Mouse (Mus musculus) urinary bladder, postnatal 14 days (tissue): ENCODE data around the gene Tmem201.

Source experiments
- DNase-seq: peaks from one replicate; pipeline ENCODE4 v3.0.0; 2021; ENCODE audit warnings: low spot score

Tmem201 gene

DNA sequence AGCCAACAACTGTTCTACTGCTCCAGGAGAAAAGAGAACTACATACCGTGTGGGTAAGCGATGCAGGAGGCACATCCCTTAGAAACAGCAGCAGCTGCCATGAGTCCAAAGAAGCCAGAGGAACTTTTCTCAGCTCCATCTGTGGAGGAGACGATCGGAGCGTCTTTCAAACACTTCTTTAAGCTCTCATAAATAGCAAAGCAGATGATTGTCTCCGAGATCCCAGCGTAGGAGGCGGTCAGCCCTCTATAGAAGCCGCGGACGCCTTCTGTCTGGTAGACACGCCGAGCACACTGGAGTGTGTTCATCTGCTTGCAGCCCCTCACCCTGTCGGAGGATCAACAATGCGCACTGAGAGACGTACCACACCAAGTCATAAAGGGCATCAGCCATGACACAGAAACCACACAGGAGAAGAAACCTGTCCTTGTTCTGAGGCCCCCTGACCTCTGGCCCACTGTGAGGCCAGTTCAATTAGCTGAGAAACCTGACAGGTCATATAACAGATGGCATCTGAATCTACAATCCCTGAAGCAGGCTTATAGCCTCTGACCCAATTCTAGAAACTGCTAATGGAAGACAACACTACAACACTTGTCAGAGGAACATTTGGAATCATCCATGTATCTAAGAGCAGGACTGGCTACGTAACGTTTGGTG lies 11.3 kb upstream of the Tmem201 start:
- DNase-seq: no peak

DNA sequence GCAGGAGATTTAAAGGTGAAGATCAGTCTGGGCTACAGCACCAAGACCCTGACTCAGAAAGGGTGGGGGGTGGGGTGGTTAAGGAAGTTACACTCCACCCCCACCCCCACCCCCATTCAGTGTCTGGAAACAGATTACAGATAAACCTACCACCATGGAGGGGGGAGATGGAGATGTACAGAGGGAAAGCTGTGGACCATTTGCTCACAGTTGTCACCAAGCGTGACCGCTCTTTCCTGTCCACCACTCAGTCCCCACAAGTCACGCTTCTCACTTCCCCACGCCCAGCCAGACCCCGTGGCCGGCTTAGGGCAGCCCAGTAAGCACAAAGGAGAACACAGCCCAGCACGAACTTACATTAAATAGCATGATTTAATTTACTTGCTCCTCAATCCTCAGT lies 6.3 kb upstream of the Tmem201 start:
- no peak for DNase-seq

DNA sequence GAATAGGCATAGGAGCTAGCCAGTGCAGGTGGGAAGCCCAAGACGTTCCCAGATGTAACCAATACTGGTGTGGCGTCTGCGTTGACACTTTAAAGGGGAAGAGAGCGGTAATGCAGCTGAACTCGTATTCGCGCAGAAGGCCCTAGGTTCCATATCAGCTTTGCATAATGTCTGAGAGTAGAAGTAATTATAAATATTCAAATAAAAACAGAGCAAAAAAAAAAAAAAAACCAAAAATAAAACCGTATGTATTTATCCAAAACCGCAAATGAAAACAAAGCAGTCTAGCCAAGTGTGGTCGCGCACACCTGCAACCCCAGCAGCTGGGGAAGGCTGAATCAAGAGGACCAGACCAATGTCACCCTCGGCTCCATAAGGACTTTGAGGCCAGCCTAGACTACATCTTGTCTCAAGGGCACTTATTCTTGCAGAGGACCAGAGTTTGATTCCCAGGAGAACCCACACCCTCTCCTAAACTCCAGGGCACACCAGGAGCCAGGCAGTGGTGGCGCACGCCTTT lies 4.2 kb upstream of the Tmem201 start:
- no peak for DNase-seq

DNA sequence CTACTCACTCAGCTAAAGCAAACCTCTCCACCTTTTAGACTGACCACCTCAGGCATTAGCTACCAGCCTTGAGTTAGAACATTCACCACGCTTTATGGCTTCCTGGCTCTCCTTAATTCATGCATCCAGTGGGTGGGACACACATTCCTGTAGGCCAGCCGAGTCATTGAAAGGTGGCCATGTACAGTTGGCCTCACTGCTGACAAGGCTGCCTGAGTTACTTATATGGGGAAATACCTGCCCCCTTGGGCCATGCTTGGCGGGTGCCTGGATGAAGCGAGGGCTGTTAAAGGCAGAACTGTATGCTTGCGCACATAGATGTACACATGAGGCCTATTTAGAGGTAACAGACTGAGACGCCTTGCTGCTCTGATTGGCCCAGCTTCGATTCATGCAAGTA lies 2.5 kb upstream of the Tmem201 start:
- DNase-seq: no peak

DNA sequence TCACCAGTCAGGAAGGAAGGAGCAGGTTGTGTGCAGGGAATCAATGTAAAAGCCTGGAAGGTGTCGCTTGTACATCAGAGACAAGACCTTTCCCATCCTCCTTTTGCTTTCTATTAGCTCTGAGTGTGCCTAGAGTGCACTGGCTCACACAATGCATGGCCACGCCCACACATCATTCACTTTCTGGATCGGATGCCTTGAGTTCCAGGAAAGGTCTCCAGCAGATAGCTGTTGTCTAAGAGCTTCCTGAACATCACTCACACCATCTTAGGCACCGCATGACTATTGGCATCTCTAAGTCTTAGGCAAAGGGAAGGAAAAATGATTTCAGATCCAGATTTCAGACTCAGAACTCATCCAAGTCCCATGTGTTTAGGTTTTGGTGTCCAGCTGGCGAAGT lies 1.6 kb upstream of the Tmem201 start:
- DNase-seq: no peak

DNA sequence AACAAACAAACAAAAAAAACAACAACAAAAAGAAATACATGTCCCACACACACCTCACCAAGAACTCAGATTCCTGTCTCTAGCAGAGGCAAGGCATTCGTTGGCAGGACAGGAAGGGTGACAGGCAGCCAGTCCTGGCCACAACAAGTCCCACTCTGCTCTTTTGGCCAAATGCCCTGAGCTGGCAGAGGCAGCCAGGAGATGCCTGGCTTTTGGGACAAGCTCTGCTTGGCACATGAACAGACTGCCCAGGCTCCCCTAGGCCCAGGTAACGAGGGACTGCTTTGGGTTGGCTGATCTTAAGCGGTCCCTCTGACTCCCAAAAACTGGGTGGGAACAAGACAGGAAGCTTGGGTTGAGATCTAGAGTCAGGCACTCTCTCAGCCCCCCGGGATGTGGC lies 1.3 kb downstream of the Tmem201 start:
- DNase-seq: peak; percentile 71

DNA sequence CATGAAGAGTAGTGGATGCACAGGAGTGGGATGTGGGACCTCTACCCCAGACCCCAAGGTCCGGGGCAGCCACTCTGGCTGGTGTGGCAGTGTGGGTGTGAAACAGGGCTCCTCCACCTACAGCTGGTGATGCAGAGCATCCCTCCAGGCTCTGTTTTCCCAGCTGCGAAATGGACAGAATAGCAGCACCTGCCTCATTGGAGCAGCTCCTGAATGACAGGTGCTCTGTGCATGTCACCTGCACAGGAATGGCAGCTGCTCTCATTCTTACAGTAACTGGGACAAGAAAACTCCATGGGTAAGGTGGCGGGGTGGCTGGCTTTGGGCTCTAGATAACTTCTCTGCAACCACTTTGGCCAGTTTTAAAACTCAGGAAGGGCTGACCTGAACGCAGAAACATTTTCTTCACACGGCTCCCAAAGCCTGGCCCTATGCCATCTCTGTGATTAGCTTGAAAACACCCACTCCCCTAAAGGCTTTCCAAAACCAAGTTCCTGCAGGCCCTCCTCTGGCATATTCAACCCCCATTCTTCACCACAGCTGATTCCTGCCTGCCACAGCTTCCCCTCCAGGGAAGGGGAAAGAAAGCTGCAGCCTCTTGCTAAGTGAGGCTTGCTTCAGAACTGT lies 2.1 kb downstream of the Tmem201 start:
- no peak for DNase-seq

DNA sequence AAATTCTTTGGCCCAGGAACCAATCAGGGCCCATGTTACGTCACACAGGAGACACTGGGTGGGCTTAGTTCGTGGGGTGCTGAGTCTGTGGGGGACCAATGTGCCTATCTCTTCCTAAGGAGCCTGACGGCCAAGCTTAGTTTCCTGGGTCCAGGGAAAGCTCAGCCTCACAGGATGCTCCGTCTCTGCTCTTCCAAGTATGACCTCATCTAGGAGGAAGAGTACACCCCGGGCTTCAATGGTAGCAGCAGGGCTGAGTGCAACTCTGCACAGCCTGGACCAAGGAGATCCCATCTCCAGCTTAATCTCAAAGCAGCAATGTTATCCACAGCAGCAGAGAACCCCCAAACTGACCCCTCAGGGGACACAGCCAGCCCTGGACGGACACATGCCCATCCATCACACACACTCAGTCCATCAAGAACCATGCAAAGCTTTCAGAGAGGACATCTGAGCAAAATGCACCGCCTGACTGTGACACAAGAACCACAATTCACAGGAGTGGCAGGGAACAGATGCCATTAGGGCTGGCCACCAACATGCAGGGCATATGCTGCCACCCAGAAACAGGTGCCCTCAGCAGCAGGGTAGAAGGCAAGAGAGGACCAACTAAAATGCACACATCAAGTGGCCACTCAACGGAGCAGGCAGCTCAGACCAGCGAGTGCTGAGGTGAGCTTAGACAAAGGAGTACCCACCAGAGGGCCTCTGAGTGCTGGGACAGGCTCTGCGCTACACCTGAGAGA lies 2.9 kb downstream of the Tmem201 start:
- no peak for DNase-seq

DNA sequence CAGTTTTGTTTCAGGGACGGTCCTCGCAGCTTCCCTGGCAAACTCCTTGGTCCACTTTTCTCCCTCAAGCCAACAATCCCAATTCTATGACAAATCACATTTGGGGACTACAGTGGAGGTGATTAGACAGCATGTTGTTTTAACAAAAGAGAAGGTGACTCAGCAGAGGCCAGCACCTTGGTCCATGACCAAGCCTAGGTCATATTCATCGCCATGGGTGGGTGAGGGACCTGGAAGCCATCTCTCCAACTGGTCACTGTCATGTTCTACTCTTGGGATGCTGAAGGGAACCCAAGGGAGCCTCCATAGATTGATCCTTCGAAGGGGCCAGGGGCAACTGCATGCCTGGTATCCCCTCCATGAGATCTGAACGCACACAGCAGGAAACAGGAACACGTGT lies 3.6 kb downstream of the Tmem201 start:
- DNase-seq: no peak

DNA sequence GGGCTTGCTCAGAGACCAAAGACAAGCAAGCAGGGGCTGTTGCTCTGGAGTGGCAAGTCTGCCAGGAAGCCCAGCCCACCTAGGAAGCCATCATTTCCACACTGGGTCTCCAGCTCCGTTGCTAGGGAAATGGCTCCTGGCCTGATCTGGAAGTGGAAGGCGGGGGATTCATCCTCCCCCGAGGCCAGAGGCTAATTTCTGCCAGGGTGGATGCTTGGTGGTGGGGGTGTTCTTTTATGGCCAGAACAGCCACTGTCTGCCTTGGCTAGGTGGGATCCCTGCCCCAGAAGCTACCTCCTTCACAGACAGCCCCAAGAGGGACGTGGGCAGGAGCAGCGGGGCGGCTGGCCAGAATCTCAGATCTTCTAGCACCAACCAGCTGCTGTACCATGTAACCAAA lies 4.1 kb downstream of the Tmem201 start:
- DNase-seq: no peak

DNA sequence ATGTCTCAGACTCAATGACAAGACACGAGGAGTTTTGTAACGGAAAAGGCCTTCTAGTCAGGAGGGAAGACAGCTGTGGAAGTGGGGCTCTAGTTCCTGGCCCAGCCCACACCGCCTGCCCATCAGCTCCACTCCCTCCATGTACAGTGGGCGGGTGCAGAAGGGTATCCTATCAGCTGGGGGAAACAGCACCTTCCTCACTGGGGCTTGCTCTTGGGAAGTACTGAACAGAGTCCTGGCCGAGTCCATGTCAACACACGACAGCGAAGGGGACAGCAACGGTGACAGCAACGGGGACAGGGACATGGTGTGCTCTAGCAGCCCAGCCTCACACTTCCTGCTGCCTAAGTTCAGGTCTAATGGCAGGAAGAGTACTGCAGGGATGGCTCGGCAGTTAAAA lies 5.0 kb downstream of the Tmem201 start:
- DNase-seq: no peak

DNA sequence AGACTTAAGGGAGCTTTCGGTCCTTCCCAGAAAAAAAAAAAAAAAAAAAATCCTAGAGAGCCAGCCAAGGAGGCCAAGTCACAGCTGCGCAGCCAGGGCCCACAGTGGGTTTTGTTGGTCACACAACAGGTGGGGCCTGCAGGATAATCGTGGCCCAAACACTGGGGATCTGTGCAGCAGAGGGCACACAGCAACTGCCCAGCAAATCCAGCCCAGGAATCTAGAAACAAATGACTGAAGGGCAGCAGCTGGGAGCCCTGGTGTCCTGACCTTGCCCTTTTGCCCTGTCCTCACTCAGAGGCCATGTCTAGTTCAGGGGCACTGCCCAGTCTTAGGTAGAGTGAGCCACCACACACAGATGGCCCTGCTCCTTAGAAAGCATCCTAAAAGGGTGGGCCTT lies 5.5 kb downstream of the Tmem201 start:
- DNase-seq: no peak

DNA sequence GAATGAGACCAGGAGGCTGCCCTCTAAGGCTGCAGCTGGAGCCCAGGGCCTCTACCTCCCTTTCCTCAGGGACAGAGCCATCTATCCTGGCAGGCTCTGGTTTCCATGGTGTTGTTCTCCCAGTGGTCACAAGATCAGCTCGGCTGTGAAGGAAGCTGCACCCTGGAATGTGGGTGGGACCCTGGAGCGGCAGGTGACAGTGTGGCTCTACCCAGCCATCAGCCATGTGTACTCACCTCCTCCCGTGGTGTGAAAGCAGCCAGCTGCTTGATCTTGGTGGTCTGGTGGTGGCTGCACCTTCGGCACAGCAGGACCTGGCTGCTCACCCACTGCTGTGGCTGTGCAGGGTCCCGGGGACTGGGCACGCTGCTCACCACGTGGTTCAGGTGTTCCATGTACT lies 7.0 kb downstream of the Tmem201 start:
- DNase-seq: no peak

DNA sequence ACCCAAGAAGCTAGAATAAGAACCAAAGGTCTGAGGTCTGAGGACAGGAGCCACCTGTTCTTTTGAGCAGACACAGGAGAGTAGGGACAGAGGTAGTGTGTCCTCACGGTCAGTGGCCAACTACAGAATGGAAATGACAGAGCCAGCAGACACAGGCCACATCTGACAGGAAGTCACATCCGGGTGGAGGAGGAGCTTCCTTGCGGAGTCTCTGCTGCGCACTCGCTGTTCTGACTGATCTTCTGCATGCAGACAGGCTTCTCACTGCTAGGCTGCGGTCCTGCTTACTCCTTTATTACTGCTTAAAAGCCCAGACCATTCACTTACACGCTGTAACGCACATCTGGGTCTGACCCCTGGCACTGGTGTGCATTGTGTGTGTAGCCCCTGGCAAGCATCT lies 9.0 kb downstream of the Tmem201 start:
- DNase-seq: no peak

DNA sequence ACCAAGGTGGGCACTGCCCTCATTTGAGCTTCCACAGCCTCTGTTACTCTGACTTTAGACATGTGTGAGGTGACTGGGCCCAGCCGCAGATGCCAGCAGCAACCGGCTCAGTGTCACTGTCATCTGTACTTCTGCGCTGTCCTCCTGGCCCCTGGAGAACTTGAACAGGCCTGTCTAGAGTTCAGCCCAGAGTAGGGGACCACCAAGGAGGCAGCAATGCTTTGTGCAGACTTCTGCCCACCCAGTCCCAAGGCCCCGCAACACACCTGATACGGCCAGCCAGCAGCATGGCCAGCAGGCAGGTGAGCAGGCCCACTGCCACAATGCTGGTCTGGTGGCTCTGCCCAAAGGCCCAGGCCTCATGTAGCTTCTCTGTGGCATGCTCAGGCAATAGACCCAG lies 10.2 kb downstream of the Tmem201 start:
- DNase-seq: no peak

DNA sequence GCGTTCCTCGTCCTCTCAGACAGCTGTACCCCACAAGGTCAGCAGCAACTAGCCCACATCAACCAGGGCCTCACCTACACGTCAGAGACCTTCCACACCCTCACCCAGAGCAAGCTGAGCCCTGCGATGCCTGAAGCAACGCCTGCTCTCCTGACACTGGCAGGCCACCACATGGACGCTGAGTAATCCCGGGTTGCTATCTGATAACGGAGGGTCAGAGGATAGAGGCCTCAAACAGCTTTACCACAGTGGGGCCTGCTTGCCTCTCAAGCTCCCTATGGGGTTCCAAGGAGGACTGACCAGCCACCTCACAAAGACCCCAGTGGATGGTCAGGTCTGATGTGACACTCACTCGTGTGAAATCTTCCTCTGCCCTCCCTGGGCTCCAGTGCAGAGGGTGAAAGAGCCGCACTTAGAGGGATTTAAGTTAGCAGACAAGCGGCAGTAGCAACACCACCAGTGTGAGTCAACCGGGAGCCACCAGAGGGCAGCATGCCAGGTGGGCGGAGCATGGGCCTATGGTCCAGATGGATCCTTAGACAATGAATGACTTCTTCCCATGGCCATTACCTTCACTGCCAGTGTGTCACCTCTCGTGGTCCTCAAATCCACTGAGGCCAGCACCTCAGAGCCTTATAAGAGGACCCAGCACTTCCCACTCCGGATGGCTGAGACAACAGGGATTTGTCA lies 12.0 kb downstream of the Tmem201 start:
- DNase-seq: peak; percentile 83

DNA sequence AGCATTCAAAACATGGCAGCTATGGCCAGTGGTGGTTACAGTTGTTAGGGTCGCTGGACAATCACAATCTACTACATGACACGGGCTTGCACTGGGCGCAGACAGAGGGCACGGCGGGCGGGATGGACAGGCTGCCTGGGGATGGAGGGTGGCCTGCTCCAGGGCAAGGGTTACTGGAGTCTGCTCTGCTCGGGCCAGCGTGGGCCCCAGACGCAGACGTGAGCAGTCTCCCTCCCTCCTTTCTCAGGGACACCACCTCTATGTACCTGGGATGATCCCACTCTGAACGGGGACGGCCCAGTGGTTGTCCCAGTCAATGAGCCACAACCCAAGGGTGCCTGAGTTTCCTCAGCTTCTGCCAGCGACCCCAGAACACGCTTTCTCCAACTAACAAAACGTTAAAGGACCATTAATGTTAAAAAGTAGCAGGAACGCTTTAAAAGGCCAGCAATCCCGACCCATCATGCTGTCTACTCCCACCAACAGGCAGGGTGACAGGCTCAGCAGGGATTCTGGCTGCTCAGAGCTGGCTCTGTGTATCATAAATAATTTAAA lies 12.9 kb downstream of the Tmem201 start:
- DNase-seq: no peak

DNA sequence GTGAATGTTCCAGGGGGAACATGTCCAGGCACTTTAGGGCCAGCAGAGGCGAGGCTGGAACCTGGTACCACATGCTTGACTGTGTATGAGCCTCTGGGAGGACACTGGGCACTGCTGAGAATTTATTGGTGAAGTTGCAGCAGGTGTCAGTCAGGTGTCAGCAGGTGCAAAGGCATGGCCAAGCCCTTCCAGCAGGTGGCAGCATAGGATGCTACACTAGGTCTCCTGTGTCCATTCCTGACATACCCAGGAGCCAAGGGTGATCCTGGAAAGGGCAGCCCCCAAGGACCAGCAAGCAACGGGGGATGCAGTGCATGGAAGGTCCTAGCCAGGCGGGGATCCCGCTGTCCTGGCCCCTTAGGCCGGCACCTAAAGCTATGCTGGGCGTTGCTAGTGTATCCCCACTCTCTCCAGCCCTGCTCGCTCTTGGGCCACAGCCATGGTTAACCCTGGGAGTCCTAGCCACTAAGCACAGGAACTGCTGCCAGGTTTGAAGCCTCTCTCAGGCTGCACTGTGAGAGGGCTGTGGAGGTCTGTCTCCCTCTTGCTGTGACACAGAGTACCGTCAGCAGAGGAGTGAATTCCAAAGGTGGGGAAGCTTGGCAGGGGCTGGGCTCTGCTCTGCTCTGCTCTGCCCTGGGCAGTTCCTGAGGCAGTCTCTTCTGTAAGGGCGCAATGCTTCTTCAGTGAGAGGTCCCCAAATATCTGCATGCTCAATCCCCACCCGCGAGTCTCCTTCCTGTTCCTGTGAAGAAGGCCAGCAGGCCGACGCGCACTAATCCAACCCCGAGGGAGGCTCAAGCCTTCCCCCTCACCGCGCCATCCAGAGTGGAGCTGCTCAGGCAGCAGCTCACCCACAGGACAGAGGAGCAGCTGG lies 13.8 kb downstream of the Tmem201 start:
- DNase-seq: peak; percentile 68

DNA sequence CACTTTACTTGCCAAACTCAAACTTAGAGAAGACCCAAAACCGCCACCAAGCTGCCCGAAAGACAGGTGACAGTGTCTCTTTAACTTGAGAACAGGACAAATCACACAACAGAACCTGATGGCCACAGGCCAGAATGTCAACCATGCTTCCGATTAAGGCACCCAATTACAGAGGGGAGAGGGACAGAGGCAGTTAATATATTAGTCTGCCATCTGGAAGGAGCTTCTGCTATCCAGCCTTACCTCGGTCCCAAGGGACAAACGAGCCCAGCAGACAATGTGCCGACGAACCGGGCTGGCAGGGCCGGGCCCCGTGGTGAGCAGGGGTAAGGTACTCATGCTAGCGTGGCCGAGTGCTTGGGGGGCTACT lies 14.8 kb downstream of the Tmem201 start:
- no peak for DNase-seq

DNA sequence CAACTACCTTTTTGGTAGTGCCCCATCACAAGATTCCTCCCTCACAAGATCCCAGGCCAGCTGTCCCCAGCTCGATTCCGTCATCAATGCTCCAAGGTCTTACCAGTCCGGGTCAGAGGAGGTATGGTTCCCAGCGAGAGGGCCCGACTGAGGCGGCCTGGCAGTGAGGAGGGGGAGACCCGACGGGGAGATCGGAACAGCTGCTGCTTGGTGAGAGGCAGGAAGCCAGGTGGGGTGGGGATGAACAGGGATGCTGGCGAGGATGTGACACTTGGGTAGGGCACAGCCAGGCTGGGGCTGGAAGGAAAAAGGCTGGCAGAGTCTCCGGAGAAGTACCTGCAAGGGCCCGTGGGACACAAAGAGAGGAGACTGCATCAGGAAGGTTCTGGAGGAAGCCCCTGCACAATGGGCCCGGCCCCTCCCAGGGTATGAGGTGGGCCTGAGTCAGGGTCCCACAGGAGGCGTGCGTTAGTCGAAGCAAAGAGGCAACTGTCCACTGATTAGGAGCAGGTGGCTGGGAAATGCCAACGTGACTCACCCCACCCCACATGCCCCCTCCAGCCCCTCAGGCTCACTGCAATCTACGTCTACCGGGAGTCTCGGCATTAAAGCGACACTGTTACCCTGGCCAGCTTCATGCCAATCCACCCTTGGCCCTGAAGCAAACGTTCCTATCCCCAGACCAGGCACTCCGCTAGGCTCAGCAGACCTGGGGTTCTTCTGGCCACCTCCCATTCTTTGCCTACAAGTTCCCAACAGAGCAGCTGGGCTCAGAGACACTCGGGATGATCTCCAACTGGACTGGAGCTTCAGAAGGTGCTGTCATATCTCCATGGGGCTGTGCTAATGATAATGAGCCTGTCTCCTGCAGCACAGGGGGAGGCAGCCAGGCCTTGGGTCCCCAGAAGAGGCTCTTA lies 15.5 kb downstream of the Tmem201 start:
- no peak for DNase-seq
